9 mouse cellular contexts compared by ENCODE assay signal in the genomic region with DNA sequence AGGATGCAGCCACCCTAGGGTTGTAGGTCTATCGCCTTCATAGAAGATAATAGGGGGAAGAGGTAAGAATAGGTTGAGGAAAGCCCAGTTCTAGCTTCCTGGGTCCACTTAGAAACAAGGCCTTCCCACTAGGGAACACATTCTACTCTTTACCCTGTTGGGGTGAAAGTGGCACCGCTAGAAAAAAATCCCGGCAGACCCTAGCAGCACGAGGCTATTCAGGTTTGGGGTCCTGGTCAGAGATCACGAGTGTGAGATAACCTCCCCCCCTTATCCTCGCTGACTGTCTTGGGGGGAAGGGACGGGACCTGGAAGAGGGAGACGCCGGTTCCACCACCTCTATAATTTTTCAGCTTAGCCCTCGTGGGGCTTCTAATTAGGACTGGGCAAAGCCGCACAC. TPM values are rescaled to one million over a fixed set of nuclear protein-coding genes. Genes with fewer than 3 reads are reported as not detected.
DNase-seq lines count a peak whose midpoint lies in the region; ATAC-seq and TF ChIP-seq lines count a peak whose summit lies in the region.
"Had no signal": no experiment of that assay in that cellular context is flagged by ENCODE, and none has a peak within 500 bp of the region (broad histone marks: within the 10 kb centered on the region; RNA-seq: fewer than 3 reads in every experiment).

No protein-coding gene starts in this region.

- ATAC-seq in heart, embryonic 12.5 days (ENCODE audit: insufficient number of reproducible peaks, low FRiP score): no peak
- ATAC-seq in embryonic facial prominence, embryonic 12.5 days (ENCODE audit: insufficient number of reproducible peaks, insufficient read depth, low FRiP score, low TSS enrichment): no peak
- ATAC-seq in intestine, embryonic 14.5 days (replicated peaks; ENCODE audit: low FRiP score, low TSS enrichment, low read depth): no peak
- no peak for ATAC-seq in midbrain, postnatal 0 days (ENCODE audit: low FRiP score)
- ATAC-seq in granulocyte monocyte progenitor cell, adult 5-6 weeks (replicated peaks; ENCODE audit: poor library complexity, severe bottlenecking): no peak

- no peak for DNase-seq in heart, adult 9 months (ENCODE audit: low spot score in 2 of 2)
- DNase-seq in intestine, embryonic 14.5 days (ENCODE audit: low spot score): no peak
- no peak for DNase-seq in midbrain, postnatal 0 days (ENCODE audit: low spot score)
- no peak for DNase-seq in adrenal gland, adult (ENCODE audit: inconsistent age in 2 of 2, low spot score in 1 of 2)
- DNase-seq in layer of hippocampus, postnatal 25 days (ENCODE audit: extremely low spot score in 1 of 2, low spot score in 1 of 2): no peak

- TF ChIP-seq CTCF in midbrain, postnatal 0 days (IDR thresholded peaks at IDR 0.05): no peak

- WGBS in heart, embryonic 12.5 days: 12% methylated on average over 11 of the region's 11 CpGs
- WGBS in embryonic facial prominence, embryonic 12.5 days: 5% methylated on average over 11 of the region's 11 CpGs
- whole genome bisulfite sequencing in intestine, embryonic 14.5 days: 10% methylated on average over 11 of the region's 11 CpGs
- 10% methylated on average over 11 of the region's 11 CpGs for WGBS in midbrain, postnatal 0 days

- H3K4me2 ChIP-seq in heart, embryonic 12.5 days: peak overlapping the region; percentile 96
- peak overlapping the region; percentile 86 for H3K4me2 ChIP-seq in embryonic facial prominence, embryonic 12.5 days (replicated peaks)
- peak overlapping the region; percentile 77 for H3K4me2 ChIP-seq in intestine, embryonic 14.5 days (ENCODE audit: low read length)
- peak overlapping the region; percentile 91 for H3K4me2 ChIP-seq in midbrain, postnatal 0 days (ENCODE audit: low read depth, low read length, poor library complexity, severe bottlenecking)

- H3K9ac ChIP-seq in heart, embryonic 12.5 days: peak overlapping the region; percentile 27; the same call in 1 of the 2 replicates
- H3K9ac ChIP-seq in embryonic facial prominence, embryonic 12.5 days: peak overlapping the region; percentile 43; the same call in 1 of the 2 replicates
- peak overlapping the region; percentile 46 for H3K9ac ChIP-seq in intestine, embryonic 14.5 days (ENCODE audit: low read length)
- H3K9ac ChIP-seq in midbrain, postnatal 0 days (replicated peaks; ENCODE audit: low read length, poor library complexity, severe bottlenecking): peak overlapping the region; percentile 66

- H3K36me3 ChIP-seq in heart, embryonic 12.5 days: no peaks in the 10 kb centered on the region
- no peaks in the 10 kb centered on the region for H3K36me3 ChIP-seq in embryonic facial prominence, embryonic 12.5 days
- no peaks in the 10 kb centered on the region for H3K36me3 ChIP-seq in intestine, embryonic 14.5 days (ENCODE audit: control insufficient read depth, insufficient read depth, low read length)
- no peaks in the 10 kb centered on the region for H3K36me3 ChIP-seq in midbrain, postnatal 0 days (ENCODE audit: insufficient read depth, low read length)

- peak overlapping the region; percentile 59 for H3K27ac ChIP-seq in heart, embryonic 12.5 days (ENCODE audit: poor library complexity, severe bottlenecking)
- H3K27ac ChIP-seq in embryonic facial prominence, embryonic 12.5 days: peak overlapping the region; percentile 97
- H3K27ac ChIP-seq in intestine, embryonic 14.5 days (ENCODE audit: low read depth): peak overlapping the region; percentile 86
- H3K27ac ChIP-seq in midbrain, postnatal 0 days (ENCODE audit: low read depth, low read length): no peak overlapping the region; the same call in 1 of the 2 replicates

- H3K9me3 ChIP-seq in heart, embryonic 12.5 days (replicated peaks): no peaks in the 10 kb centered on the region
- no peaks in the 10 kb centered on the region for H3K9me3 ChIP-seq in embryonic facial prominence, embryonic 12.5 days
- no peaks in the 10 kb centered on the region for H3K9me3 ChIP-seq in intestine, embryonic 14.5 days (ENCODE audit: control insufficient read depth, low read length)
- H3K9me3 ChIP-seq in midbrain, postnatal 0 days (ENCODE audit: low read length): no peaks in the 10 kb centered on the region

- peaks cover 58% of the 10 kb centered on the region for H3K4me1 ChIP-seq in heart, embryonic 12.5 days (replicated peaks)
- H3K4me1 ChIP-seq in embryonic facial prominence, embryonic 12.5 days: peaks cover 42% of the 10 kb centered on the region
- H3K4me1 ChIP-seq in intestine, embryonic 14.5 days (replicated peaks; ENCODE audit: control insufficient read depth, insufficient read depth, low read length): peaks cover 31% of the 10 kb centered on the region
- H3K4me1 ChIP-seq in midbrain, postnatal 0 days (ENCODE audit: insufficient read depth, low read length): peaks cover 11% of the 10 kb centered on the region

- H3K27me3 ChIP-seq in heart, embryonic 12.5 days (replicated peaks): peaks cover 33% of the 10 kb centered on the region
- peaks cover 10% of the 10 kb centered on the region for H3K27me3 ChIP-seq in embryonic facial prominence, embryonic 12.5 days
- no peaks in the 10 kb centered on the region; the same call in 1 of the 2 replicates for H3K27me3 ChIP-seq in intestine, embryonic 14.5 days (replicated peaks; ENCODE audit: control insufficient read depth, insufficient read depth, low read length)
- peaks cover 29% of the 10 kb centered on the region for H3K27me3 ChIP-seq in midbrain, postnatal 0 days (ENCODE audit: insufficient read depth, low read length)

- peak overlapping the region; percentile 48 for H3K4me3 ChIP-seq in heart, embryonic 12.5 days
- H3K4me3 ChIP-seq in embryonic facial prominence, embryonic 12.5 days: peak overlapping the region; percentile 59
- peak overlapping the region; percentile 52 for H3K4me3 ChIP-seq in intestine, embryonic 14.5 days (ENCODE audit: low read depth, low read length)
- peak overlapping the region; percentile 45 for H3K4me3 ChIP-seq in midbrain, postnatal 0 days (ENCODE audit: low read depth, low read length)

RNA-seq across cellular contexts. Expression of a gene that starts 3.2 kb away (rescaled TPM):
- polyA plus RNA-seq in heart, embryonic 12.5 days (2016; fragmentation: Nextera tagmentation; extraction: Ambion mirVana): 21.4 and 23.0 TPM in 2 replicates
- polyA plus RNA-seq in embryonic facial prominence, embryonic 12.5 days (2016; fragmentation: Nextera tagmentation; extraction: Ambion mirVana): 54.4 and 64.3 TPM in 2 replicates
- polyA plus RNA-seq in intestine, embryonic 14.5 days (2014; fragmentation: Nextera tagmentation; extraction: Ambion mirVana): 69.8 and 70.2 TPM in 2 replicates
- total RNA-seq in midbrain, postnatal 0 days (2014; rRNA removed): 22.0 and 23.3 TPM in 2 replicates
- 15.7 and 18.3 TPM in 2 replicates for polyA plus RNA-seq in midbrain, postnatal 0 days (2015; fragmentation: Nextera tagmentation; extraction: Ambion mirVana)
- not detected in 2 replicates for total RNA-seq in granulocyte monocyte progenitor cell, adult 5-6 weeks (2014; fragmentation: Nextera tagmentation)
- total RNA-seq in granulocyte monocyte progenitor cell, adult 5-6 weeks (2017): not detected in 2 replicates
- 1 to 10 TPM; 4.3 to 5.1 TPM for total RNA-seq in layer of hippocampus, postnatal 25 days (2021)

RNA-seq across cellular contexts. Expression of a gene that starts 14.3 kb away (rescaled TPM):
- polyA plus RNA-seq in heart, embryonic 12.5 days (2016; fragmentation: Nextera tagmentation; extraction: Ambion mirVana): 4.4 TPM in 2 replicates
- 2.9 and 3.7 TPM in 2 replicates for polyA plus RNA-seq in embryonic facial prominence, embryonic 12.5 days (2016; fragmentation: Nextera tagmentation; extraction: Ambion mirVana)
- polyA plus RNA-seq in intestine, embryonic 14.5 days (2014; fragmentation: Nextera tagmentation; extraction: Ambion mirVana): 7.1 and 8.2 TPM in 2 replicates
- total RNA-seq in midbrain, postnatal 0 days (2014; rRNA removed): 54.0 and 64.0 TPM in 2 replicates
- 64.2 and 72.0 TPM in 2 replicates for polyA plus RNA-seq in midbrain, postnatal 0 days (2015; fragmentation: Nextera tagmentation; extraction: Ambion mirVana)
- 5.1 TPM in 1 of 2 replicates, not detected in the other for total RNA-seq in granulocyte monocyte progenitor cell, adult 5-6 weeks (2014; fragmentation: Nextera tagmentation)
- 0.62 TPM in 1 of 2 replicates, not detected in the other for total RNA-seq in granulocyte monocyte progenitor cell, adult 5-6 weeks (2017)
- 100 to 1,000 TPM; 131 to 138 TPM for total RNA-seq in layer of hippocampus, postnatal 25 days (2021)
- total RNA-seq: gastrocnemius, postnatal 25 days had no signal

RNA-seq across cellular contexts. Expression of a gene that starts 17.3 kb away (rescaled TPM):
- 76.0 and 82.8 TPM in 2 replicates for polyA plus RNA-seq in heart, embryonic 12.5 days (2016; fragmentation: Nextera tagmentation; extraction: Ambion mirVana)
- polyA plus RNA-seq in embryonic facial prominence, embryonic 12.5 days (2016; fragmentation: Nextera tagmentation; extraction: Ambion mirVana): 67.3 and 73.4 TPM in 2 replicates
- 111 and 114 TPM in 2 replicates for polyA plus RNA-seq in intestine, embryonic 14.5 days (2014; fragmentation: Nextera tagmentation; extraction: Ambion mirVana)
- total RNA-seq in midbrain, postnatal 0 days (2014; rRNA removed): 40.4 and 53.9 TPM in 2 replicates
- polyA plus RNA-seq in midbrain, postnatal 0 days (2015; fragmentation: Nextera tagmentation; extraction: Ambion mirVana): 38.8 and 49.9 TPM in 2 replicates
- total RNA-seq in granulocyte monocyte progenitor cell, adult 5-6 weeks (2014; fragmentation: Nextera tagmentation): 37.3 and 51.9 TPM in 2 replicates
- total RNA-seq in granulocyte monocyte progenitor cell, adult 5-6 weeks (2017): 14.6 and 17.2 TPM in 2 replicates
- 10 to 100 TPM; 24.5 to 24.7 TPM for total RNA-seq in layer of hippocampus, postnatal 25 days (2021)

RNA-seq across cellular contexts. Expression of a gene that starts 20.8 kb away (rescaled TPM):
- 4.7 and 6.2 TPM in 2 replicates for polyA plus RNA-seq in heart, embryonic 12.5 days (2016; fragmentation: Nextera tagmentation; extraction: Ambion mirVana)
- polyA plus RNA-seq in embryonic facial prominence, embryonic 12.5 days (2016; fragmentation: Nextera tagmentation; extraction: Ambion mirVana): 1.8 and 2.4 TPM in 2 replicates
- 2.6 and 3.8 TPM in 2 replicates for polyA plus RNA-seq in intestine, embryonic 14.5 days (2014; fragmentation: Nextera tagmentation; extraction: Ambion mirVana)
- total RNA-seq in midbrain, postnatal 0 days (2014; rRNA removed): 4.0 and 4.3 TPM in 2 replicates
- polyA plus RNA-seq in midbrain, postnatal 0 days (2015; fragmentation: Nextera tagmentation; extraction: Ambion mirVana): 0.76 and 0.96 TPM in 2 replicates
- total RNA-seq in granulocyte monocyte progenitor cell, adult 5-6 weeks (2014; fragmentation: Nextera tagmentation): not detected in 2 replicates
- 0.21 and 1.0 TPM in 2 replicates for total RNA-seq in granulocyte monocyte progenitor cell, adult 5-6 weeks (2017)
- 100 to 1,000 TPM; 109 to 114 TPM for total RNA-seq in layer of hippocampus, postnatal 25 days (2021)

RNA-seq across cellular contexts. Expression of a gene that starts 27.2 kb away (rescaled TPM):
- 5.9 and 7.0 TPM in 2 replicates for polyA plus RNA-seq in heart, embryonic 12.5 days (2016; fragmentation: Nextera tagmentation; extraction: Ambion mirVana)
- 69.7 and 74.9 TPM in 2 replicates for polyA plus RNA-seq in embryonic facial prominence, embryonic 12.5 days (2016; fragmentation: Nextera tagmentation; extraction: Ambion mirVana)
- polyA plus RNA-seq in intestine, embryonic 14.5 days (2014; fragmentation: Nextera tagmentation; extraction: Ambion mirVana): 22.3 and 22.9 TPM in 2 replicates
- total RNA-seq in midbrain, postnatal 0 days (2014; rRNA removed): 677 and 753 TPM in 2 replicates
- 547 and 553 TPM in 2 replicates for polyA plus RNA-seq in midbrain, postnatal 0 days (2015; fragmentation: Nextera tagmentation; extraction: Ambion mirVana)
- not detected in 2 replicates for total RNA-seq in granulocyte monocyte progenitor cell, adult 5-6 weeks (2014; fragmentation: Nextera tagmentation)
- total RNA-seq in granulocyte monocyte progenitor cell, adult 5-6 weeks (2017): not detected in 2 replicates
- total RNA-seq in layer of hippocampus, postnatal 25 days (2021): 100 to 1,000 TPM; 754 to 774 TPM
- total RNA-seq: gastrocnemius, postnatal 25 days had no signal
